Mouse (Mus musculus) E14TG2a.4 (cell line): Measurements from ENCODE around the gene Gm38392.

Experiments
- CTCF ChIP-seq: conservative IDR thresholded peaks from 2 replicates; pipeline ENCODE4 v1.5.1; 2014; ENCODE audit warnings: low read length
- POU5F1 ChIP-seq: IDR thresholded peaks from 2 replicates; pipeline ENCODE4 v1.6.1; 2014; ENCODE audit warnings: low read length, borderline replicate concordance

DNA sequence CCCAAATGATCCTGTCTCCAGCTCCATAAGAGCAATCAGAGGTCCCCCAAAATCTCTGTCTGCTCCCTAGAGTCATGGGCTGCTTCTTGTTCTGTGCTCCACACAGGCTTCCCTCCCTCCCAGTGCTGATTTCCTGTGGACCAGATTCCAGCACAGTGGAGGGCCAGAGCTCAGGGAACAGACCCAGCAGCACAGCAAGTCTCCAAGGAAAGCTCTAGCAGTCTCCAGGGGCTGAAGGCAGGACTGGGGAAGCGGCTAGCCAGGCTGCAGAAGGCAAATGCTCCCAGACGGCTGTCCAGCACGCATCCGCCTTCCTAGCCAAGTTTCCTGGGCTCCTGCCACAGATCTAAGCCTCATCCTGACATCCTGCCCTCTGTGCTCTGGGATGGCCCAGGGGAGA, 58.1 kb downstream of the Gm38392 start:
- TF ChIP-seq CTCF = no peak
- TF ChIP-seq POU5F1 = no peak
